Mouse (Mus musculus) liver, embryonic 14.5 days (tissue): Measurements from ENCODE around the gene Vcpkmt.

Experiments
- CTCF ChIP-seq: IDR thresholded peaks from 2 replicates; pipeline ENCODE4 v1.5.1; 2016; ENCODE audit warnings: antibody characterized with exemption, low read depth, control low read depth
- EP300 ChIP-seq: IDR thresholded peaks from 2 replicates; pipeline ENCODE4 v1.6.1; 2016; ENCODE audit warnings: antibody characterized with exemption, low read depth

DNA sequence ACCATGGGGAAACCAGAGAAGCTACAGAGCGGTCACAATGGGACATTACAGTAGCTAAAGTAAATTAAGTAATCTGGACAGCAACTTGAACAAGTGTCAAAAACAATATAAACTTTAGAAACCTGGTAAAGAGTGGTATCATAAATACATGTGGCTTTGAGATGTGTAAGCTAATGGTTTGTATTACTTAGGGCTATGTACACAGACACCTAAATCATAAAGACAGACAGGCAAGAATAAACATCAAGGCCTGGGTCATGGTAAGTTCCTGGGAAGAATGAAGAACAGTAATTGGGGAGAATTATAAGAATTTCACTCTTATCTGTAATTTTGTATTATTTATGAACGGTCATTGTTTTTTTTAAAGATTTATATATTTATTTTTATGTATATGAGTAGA, 21.5 kb upstream of the Vcpkmt start:
- no peak for TF ChIP-seq CTCF
- no peak for TF ChIP-seq EP300
